Mouse (Mus musculus) thymus, adult 2 months (tissue): ENCODE data around the gene Galnt9.
A peak's percentile ranks its signal among the peaks of the same experiment; 100 is the strongest.

Source experiments
- CTCF ChIP-seq: fragments of 200-500 bp; IDR thresholded peaks from 2 replicates; pipeline ENCODE4 v1.5.1; 2012; ENCODE audit warnings: mild to moderate bottlenecking, control low read depth, low read length, moderate library complexity, borderline replicate concordance; ENCODE audit not compliant: control insufficient read depth, poor library complexity, insufficient read depth; ENCODE audit errors: extremely low read depth
- POLR2A ChIP-seq: fragments of 200-500 bp; IDR thresholded peaks from 2 replicates; pipeline ENCODE4 v1.6.1; 2012; ENCODE audit warnings: mild to moderate bottlenecking, low read length, control low read depth, moderate library complexity; ENCODE audit not compliant: control insufficient read depth, poor library complexity, insufficient read depth; ENCODE audit errors: extremely low read depth

- TF ChIP-seq CTCF (peak; percentile 63; the same call in 1 of the 2 replicates), POLR2A (peak; percentile 72)
These were observed 108.8 kb downstream of the Galnt9 start, which contains the start of the genes Noc4l and Ddx51 for GRCm38 (mm10) chr5:110652719-110653648.
